Mouse (Mus musculus) forebrain, embryonic 10.5 days (tissue): ENCODE data around the gene Rbfox2. TPM values are rescaled to one million over a fixed set of nuclear protein-coding genes. Genes with fewer than 3 reads are reported as not detected.

ENCODE experiments used
- DNase-seq: peaks from one replicate; pipeline ENCODE4 v3.0.0-alpha.2; 2017; ENCODE audit warnings: low spot score; ENCODE audit errors: extremely low spot score
- H3K27ac ChIP-seq: fragments of 300-500 bp; sonication (generic); 2 replicates; pipeline ENCODE4 v1.5.1; 2016; ENCODE audit warnings: mild to moderate bottlenecking
- H3K27me3 ChIP-seq: fragments of 300-500 bp; sonication (generic); 2 replicates; pipeline ENCODE4 v1.6.1; 2016; ENCODE audit warnings: mild to moderate bottlenecking; ENCODE audit not compliant: poor library complexity, severe bottlenecking
- H3K36me3 ChIP-seq: fragments of 300-500 bp; sonication (generic); replicated peaks from 2 replicates; pipeline ENCODE4 v1.6.1; 2016; ENCODE audit warnings: mild to moderate bottlenecking, moderate library complexity
- H3K4me1 ChIP-seq: fragments of 300-500 bp; sonication (generic); 2 replicates; pipeline ENCODE4 v1.6.1; 2016
- H3K4me3 ChIP-seq: fragments of 300-500 bp; sonication (generic); 2 replicates; pipeline ENCODE4 v1.5.1; 2016; ENCODE audit warnings: mild to moderate bottlenecking, moderate library complexity
- H3K9me3 ChIP-seq: fragments of 300-500 bp; sonication (generic); 2 replicates; pipeline ENCODE4 v1.6.1; 2016; ENCODE audit warnings: mild to moderate bottlenecking, moderate library complexity
- WGBS: fragments of 180-500 bp; shearing (Covaris S2); methylation state at CpG from one replicate; pipeline ENCODE4 v1.1.7; 2016; 5-methylcytosine and 5-hydroxymethylcytosine counted together
- polyA plus RNA-seq: library from polyadenylated mRNA; unstranded; fragments of >200 nt; fragmentation: Nextera tagmentation; extraction: Ambion mirVana; gene quantifications from 2 replicates; pipeline ENCODE4 v1.2.1, GENCODE M21; 2016

Gene Rbfox2
- polyA plus RNA-seq, 1 experiment from 2014 or later, result 39.0 TPM

DNA sequence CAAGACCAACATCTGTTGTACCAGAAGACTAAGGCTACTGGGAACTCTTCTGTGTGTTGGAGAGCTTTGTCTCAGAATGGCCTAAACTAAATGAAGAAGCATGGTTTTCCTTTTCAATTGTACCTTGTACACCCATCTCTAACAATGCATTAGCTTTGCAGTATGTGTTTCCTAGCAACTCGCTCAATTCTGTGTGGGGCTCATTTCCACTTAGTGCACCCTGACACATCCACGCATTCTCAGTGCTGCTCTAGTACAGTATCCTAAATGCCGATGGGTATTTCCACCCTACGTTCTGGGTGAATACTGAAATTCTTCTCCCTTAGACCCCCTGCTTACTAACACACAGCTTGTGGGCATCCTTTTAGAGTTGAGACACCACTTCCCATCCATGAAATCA lies 71.3 kb downstream of the Rbfox2 start:
- Histone ChIP-seq H3K27me3 (no peaks in the 10 kb centered on the region), H3K27ac (no peak overlapping the region), H3K4me3 (no peak overlapping the region), H3K4me1 (peaks cover 32% of the 10 kb centered on the region), H3K9me3 (no peaks in the 10 kb centered on the region), H3K36me3 (no peaks in the 10 kb centered on the region)
- DNase-seq, result no peak
- WGBS, result 94% methylated on average over 4 of the region's 4 CpGs

DNA sequence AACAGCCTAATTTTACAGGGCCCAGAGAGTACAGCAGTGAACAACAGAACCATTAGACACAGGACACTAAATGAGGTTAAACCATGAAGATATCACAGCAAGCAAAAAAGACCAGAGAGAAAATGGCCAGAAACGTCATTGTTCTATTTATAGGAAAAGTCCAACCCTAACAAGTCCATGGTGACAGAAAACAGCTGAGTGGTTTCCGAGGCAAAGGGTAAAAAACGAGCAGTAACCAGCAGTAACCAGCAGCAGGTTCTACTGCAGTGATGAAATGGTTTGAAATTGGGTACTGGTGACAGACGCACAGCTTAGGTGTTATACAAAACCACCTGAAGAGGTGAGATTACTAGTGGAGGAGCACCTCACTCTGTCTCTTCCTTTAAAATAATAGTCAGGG lies 72.5 kb downstream of the Rbfox2 start:
- peaks cover 32% of the 10 kb centered on the region for H3K4me1 ChIP-seq
- no peak overlapping the region for H3K4me3 ChIP-seq
- H3K9me3 ChIP-seq, result no peaks in the 10 kb centered on the region
- no peak for DNase-seq
- H3K27ac ChIP-seq, result no peak overlapping the region
- no peaks in the 10 kb centered on the region for H3K27me3 ChIP-seq
- H3K36me3 ChIP-seq, result no peaks in the 10 kb centered on the region
- WGBS, result 82% methylated on average over 4 of the region's 4 CpGs

DNA sequence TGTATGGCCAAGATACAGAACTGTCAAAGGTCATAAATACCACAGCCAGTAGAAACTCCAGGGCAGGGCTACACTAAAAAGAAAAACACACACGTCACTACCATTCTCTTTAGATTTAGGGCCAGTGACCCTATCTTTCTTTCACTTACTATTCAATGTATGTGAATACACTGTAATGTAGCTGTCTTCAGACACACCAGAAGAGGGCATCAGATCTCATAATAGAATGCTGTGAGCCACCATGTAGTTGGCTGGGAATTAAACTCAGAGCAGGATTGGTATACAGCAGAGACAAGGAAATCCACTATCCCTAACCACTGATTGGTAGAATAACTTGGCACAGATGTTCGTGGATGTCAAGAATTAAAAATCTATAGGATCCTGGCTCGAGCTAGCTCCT lies 76.7 kb downstream of the Rbfox2 start:
- Histone ChIP-seq H3K9me3 (no peaks in the 10 kb centered on the region), H3K36me3 (peaks cover 8% of the 10 kb centered on the region), H3K4me3 (no peak overlapping the region), H3K4me1 (peaks cover 28% of the 10 kb centered on the region), H3K27ac (no peak overlapping the region), H3K27me3 (no peaks in the 10 kb centered on the region)
- 89% methylated on average over 3 of the region's 3 CpGs for WGBS
- DNase-seq, result no peak

DNA sequence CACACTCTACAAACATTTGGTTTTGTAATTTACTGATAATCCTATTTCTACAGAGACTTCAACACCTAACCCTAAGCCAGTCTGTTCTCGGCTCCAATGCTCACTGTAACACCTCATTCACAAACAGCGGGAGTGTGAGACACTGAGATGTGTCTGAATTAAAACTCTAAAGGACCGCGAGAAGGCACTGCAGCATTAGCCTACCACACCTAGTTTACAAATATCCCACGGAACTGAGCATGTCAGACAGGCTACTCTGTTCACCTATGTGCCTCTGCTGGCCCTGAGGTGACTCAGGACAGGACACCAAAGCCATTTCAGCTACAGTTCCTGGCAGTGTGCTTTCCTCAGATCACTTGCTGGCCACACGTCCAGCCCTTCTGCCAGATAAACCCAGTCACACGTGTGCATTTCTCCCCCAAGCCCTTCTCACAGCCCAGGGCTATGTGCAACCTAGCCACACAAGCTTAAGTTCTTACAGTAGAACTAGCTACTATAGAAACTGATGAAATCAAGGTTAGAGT lies 79.9 kb downstream of the Rbfox2 start:
- DNase-seq, result no peak
- no peaks in the 10 kb centered on the region for H3K27me3 ChIP-seq
- H3K36me3 ChIP-seq, result peaks cover 8% of the 10 kb centered on the region
- no peaks in the 10 kb centered on the region for H3K9me3 ChIP-seq
- peaks cover 15% of the 10 kb centered on the region for H3K4me1 ChIP-seq
- no peak overlapping the region for H3K4me3 ChIP-seq
- 74% methylated on average over 7 of the region's 7 CpGs for WGBS
- 0 out of 2 replicates have a peak overlapping the region, but pooled peaks have one; percentile 11 for H3K27ac ChIP-seq

DNA sequence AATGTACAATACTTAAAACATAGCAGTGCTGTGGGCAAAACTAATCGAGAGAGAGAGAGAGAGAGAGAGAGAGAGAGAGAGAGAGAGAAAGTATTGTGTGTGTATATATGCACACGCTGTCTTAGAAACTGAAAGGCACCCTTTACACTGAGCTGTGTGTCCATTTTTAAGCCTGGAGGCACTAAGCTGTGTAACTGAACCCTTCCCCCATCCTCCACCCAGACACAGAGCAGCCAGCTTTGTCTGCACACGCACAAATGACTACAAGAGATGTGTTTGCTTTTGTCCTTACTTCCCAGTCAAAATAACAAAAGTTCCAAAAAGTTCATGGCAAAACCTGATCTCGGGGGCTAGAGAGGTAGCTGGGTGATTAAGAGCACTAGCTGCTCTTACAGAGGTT lies 80.9 kb downstream of the Rbfox2 start:
- no peak overlapping the region for H3K4me3 ChIP-seq
- H3K27me3 ChIP-seq, result no peaks in the 10 kb centered on the region
- DNase-seq, result no peak
- WGBS, result 57% methylated on average over 4 of the region's 4 CpGs
- H3K4me1 ChIP-seq, result peaks cover 15% of the 10 kb centered on the region
- H3K9me3 ChIP-seq, result no peaks in the 10 kb centered on the region
- peaks cover 8% of the 10 kb centered on the region for H3K36me3 ChIP-seq
- H3K27ac ChIP-seq, result 0 out of 2 replicates have a peak overlapping the region, but pooled peaks have one; percentile 25

DNA sequence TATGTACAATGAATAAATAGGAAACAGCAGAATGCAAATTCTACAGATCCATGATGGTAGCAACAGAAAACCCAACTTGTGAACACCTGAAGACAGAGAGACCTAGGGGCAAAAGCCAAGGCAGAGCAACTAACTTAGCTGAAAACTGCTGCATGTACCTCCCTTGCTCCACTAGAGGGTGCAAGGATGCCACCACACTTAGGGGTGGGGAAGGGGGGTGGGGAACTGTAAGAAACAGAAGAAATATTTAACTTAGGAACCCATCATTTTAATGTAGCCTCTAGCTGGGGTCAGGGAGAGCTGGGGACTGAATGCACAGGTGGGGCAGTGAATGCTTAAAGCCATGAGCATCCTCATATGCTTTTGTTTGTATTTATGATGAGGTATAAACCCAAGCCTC lies 81.5 kb downstream of the Rbfox2 start:
- peaks cover 19% of the 10 kb centered on the region for H3K4me1 ChIP-seq
- H3K27me3 ChIP-seq, result no peaks in the 10 kb centered on the region
- H3K36me3 ChIP-seq, result peaks cover 8% of the 10 kb centered on the region
- peak; percentile 27 for DNase-seq
- no peak overlapping the region for H3K27ac ChIP-seq
- H3K9me3 ChIP-seq, result no peaks in the 10 kb centered on the region
- no peak overlapping the region for H3K4me3 ChIP-seq

DNA sequence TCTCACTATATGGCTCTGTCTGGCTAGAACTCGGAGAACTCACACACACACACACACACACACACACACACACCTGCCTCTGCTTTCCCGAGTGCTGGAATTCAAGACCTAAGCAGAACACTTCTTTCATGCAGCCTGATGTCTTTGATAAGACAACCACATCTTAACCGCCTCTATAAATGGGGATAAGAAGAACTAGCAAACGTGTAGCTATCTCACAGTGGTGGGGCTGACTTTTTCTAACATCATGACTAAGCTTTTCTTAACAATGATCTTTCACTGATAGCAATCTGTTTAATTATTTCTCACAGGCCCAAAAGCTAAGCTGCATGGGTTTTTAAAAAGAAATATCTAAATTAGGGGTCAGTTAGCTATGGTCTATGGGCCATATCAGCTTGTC lies 86.0 kb downstream of the Rbfox2 start:
- H3K4me3 ChIP-seq, result no peak overlapping the region
- no peak overlapping the region for H3K27ac ChIP-seq
- H3K4me1 ChIP-seq, result peaks cover 48% of the 10 kb centered on the region
- no peaks in the 10 kb centered on the region for H3K27me3 ChIP-seq
- no peak for DNase-seq
- H3K9me3 ChIP-seq, result no peaks in the 10 kb centered on the region
- 86% methylated on average over 4 of the region's 4 CpGs for WGBS
- H3K36me3 ChIP-seq, result no peaks in the 10 kb centered on the region

DNA sequence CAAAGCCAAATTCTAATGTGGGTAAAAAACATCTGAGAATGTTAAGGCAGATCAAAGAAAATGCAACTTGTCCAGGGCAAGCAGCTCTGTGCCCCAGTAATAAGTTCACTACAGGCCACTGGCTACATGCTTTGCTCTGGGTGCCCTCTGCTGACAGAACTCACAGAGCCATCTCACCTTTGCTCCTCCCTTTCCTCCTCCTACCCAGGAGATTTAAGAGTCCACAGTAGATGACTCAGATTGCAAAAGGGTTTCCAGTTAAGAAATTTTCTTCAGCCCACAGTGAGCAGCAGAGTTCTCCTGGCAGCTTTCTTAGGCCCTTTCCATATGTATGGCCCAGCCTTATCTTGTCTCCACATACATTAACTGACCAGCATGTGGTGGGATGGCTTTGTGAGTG lies 86.7 kb downstream of the Rbfox2 start:
- H3K4me1 ChIP-seq, result peaks cover 48% of the 10 kb centered on the region
- no peaks in the 10 kb centered on the region for H3K36me3 ChIP-seq
- no peaks in the 10 kb centered on the region for H3K9me3 ChIP-seq
- no peaks in the 10 kb centered on the region for H3K27me3 ChIP-seq
- no peak for DNase-seq
- no peak overlapping the region for H3K4me3 ChIP-seq
- H3K27ac ChIP-seq, result no peak overlapping the region

DNA sequence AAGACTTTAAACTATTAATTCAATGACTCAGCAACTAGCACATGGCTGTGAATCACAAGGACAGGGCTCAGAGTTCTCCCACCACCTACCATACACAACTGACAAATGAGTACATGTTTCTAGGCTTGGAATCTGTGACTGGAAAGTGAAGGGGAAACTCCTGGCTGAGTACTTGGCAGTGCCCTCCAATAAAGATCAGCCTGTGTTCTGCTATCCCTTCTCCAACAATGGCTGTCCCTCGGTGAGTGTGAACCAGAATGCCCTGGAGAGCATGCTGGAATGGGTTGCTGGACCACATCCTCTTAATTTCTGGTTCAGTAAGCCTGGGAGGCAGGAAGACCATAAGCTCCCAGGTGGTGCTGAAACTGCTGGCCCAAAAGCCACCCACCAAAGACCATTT lies 87.2 kb downstream of the Rbfox2 start:
- DNase-seq, result no peak
- H3K4me3 ChIP-seq, result no peak overlapping the region
- WGBS, result 87% methylated on average over 1 of the region's 1 CpGs
- no peaks in the 10 kb centered on the region for H3K9me3 ChIP-seq
- no peaks in the 10 kb centered on the region for H3K27me3 ChIP-seq
- H3K27ac ChIP-seq, result no peak overlapping the region
- peaks cover 53% of the 10 kb centered on the region for H3K4me1 ChIP-seq
- no peaks in the 10 kb centered on the region for H3K36me3 ChIP-seq

DNA sequence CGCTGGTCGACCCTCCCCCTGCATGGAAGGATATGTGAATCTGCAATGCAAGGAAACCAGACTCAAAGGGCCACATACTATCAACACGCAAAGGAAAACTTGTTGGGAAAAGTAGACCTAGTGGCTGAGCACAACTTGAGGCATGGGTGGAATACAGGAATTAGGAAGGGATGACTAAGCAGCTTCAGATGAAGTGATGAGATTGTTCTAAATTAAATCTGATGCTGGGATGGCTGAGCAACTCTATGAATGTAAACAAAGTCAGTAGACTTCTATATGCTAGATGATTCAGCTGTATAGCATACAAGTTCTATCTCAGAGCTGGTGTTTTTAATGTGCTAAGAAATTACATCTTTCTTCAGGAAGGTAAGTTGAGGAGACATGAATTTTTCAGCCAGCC lies 88.8 kb downstream of the Rbfox2 start:
- H3K4me3 ChIP-seq, result no peak overlapping the region
- DNase-seq, result no peak
- 93% methylated on average over 3 of the region's 3 CpGs for WGBS
- H3K27me3 ChIP-seq, result no peaks in the 10 kb centered on the region
- H3K36me3 ChIP-seq, result no peaks in the 10 kb centered on the region
- peaks cover 69% of the 10 kb centered on the region for H3K4me1 ChIP-seq
- no peaks in the 10 kb centered on the region for H3K9me3 ChIP-seq
- no peak overlapping the region for H3K27ac ChIP-seq

DNA sequence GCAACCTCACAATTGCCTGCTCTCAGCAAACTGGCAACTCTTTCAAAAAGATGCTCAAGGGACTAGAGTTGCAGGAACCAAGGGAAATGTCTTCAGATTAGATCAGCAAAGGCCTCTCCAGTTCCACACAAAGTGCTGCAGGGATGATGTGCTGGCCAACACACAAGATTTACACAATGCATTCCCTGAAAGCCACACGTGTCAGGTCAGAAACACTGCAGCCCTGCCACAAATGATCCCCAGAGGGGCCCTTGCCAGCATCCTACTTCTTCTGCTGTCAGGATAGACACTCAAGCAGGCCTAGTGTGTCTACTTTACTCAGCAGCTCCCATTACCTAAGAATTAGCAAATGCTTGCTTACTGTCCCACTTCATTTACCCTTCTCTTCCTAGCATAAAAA lies 89.3 kb downstream of the Rbfox2 start:
- Histone ChIP-seq H3K27ac (no peak overlapping the region), H3K4me3 (no peak overlapping the region), H3K27me3 (no peaks in the 10 kb centered on the region), H3K4me1 (peaks cover 74% of the 10 kb centered on the region), H3K9me3 (no peaks in the 10 kb centered on the region), H3K36me3 (no peaks in the 10 kb centered on the region)
- 88% methylated on average over 1 of the region's 1 CpGs for WGBS
- DNase-seq, result no peak

DNA sequence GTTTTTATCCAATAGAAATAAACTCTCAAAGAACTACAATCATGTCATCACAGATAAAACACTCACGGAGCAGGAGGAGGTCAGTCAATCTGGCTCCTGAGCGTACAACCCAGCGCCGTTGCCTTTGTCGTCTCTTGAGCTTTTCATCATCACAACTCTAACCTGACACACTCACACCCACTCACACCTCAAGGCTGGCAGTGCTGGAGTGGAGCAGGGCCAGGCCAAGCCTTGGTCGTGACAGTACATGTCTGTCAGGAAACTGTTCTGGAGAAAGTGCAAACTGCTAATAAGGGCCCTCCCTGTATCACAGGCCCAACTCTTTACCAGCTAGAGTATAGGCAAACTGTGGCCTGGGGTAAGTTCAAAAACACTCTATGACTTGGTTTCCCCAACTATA lies 90.1 kb downstream of the Rbfox2 start:
- WGBS, result 92% methylated on average over 6 of the region's 6 CpGs
- Histone ChIP-seq H3K36me3 (no peaks in the 10 kb centered on the region), H3K4me3 (no peak overlapping the region), H3K27me3 (no peaks in the 10 kb centered on the region), H3K27ac (no peak overlapping the region), H3K9me3 (no peaks in the 10 kb centered on the region), H3K4me1 (peaks cover 76% of the 10 kb centered on the region)
- DNase-seq, result no peak

DNA sequence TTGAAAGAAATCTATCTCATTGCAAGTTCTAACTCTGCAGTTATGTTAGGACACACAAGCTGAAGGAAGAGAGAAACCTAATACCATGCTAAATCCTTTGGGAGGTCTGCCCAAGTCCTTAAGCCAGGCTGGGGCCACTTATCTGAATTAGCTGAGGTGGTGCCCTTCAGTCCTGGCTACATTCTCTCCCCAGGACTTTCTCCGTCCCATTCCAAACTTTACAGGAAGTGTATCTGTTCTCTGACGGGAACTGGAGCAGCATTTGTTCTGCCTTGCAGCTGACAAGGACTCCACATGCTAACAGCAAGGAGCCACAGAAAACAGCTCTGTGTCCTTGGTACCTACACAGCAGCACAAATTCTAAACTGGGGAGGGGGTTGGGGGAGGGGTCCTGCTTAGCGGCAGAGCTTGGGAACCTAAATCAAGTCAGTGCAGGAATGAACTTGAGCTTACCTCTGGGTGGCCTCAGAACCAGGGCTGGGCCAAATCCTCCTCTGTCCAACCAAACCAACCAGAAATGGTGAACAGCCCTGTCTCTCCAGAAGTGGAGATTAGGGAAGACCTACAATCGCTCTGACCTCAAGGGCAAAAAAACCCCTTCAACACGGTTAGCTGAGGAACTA lies 91.5 kb downstream of the Rbfox2 start:
- Histone ChIP-seq H3K27me3 (no peaks in the 10 kb centered on the region), H3K36me3 (no peaks in the 10 kb centered on the region), H3K4me1 (peaks cover 72% of the 10 kb centered on the region), H3K4me3 (peak overlapping the region; percentile 30), H3K27ac (peak overlapping the region; percentile 79), H3K9me3 (no peaks in the 10 kb centered on the region)
- peak; percentile 26 for DNase-seq
- WGBS, result 13% methylated on average over 5 of the region's 5 CpGs
